25 mouse cellular contexts compared by ENCODE assay signal in genomic region chr2:59758139-59758918, GRCm38 (mm10).
DNase-seq lines count a peak whose midpoint lies in the region; ATAC-seq and TF ChIP-seq lines count a peak whose summit lies in the region.
"Had no signal": no experiment of that assay in that cellular context is flagged by ENCODE, and none has a peak within 500 bp of the region (broad histone marks: within the 10 kb centered on the region; RNA-seq: fewer than 3 reads in every experiment).

No protein-coding gene starts in this region.

- DNase-seq in kidney, postnatal 0 days (ENCODE audit: low spot score), result no peak
- no peak for DNase-seq in kidney, postnatal 14 days
- peak; percentile 39 for DNase-seq in embryonic facial prominence, embryonic 10.5 days (ENCODE audit: low spot score)
- DNase-seq in stomach, postnatal 0 days (ENCODE audit: low spot score), result no peak
- no peak for DNase-seq in layer of hippocampus, postnatal 10 days (ENCODE audit: low spot score in 2 of 2)
- DNase-seq in cerebellum, adult 9-10 months, result no peak
- DNase-seq: adrenal gland, postnatal 10 days; cerebellum, adult 18-20 months; cerebellum, postnatal 25 days; forebrain, postnatal 0 days; gastrocnemius, postnatal 25 days; heart, adult 2 months; kidney, adult 8-10 months; layer of hippocampus, postnatal 36 days; retina, postnatal 1 day; right cerebral cortex, postnatal 25 days; thymus, postnatal 25 days had no signal

- no peaks in the 10 kb centered on the region for H3K36me3 ChIP-seq in kidney, postnatal 0 days (ENCODE audit: insufficient read depth, low read length)
- peaks cover 24% of the 10 kb centered on the region for H3K36me3 ChIP-seq in embryonic facial prominence, embryonic 10.5 days (replicated peaks)
- peaks cover 10% of the 10 kb centered on the region for H3K36me3 ChIP-seq in embryonic facial prominence, embryonic 13.5 days
- H3K36me3 ChIP-seq in stomach, postnatal 0 days (ENCODE audit: control insufficient read depth, insufficient read depth, low read length), result no peaks in the 10 kb centered on the region
- H3K36me3 ChIP-seq: midbrain, embryonic 15.5 days; neural tube, embryonic 12.5 days had no signal

- H3K9ac ChIP-seq in kidney, postnatal 0 days (ENCODE audit: low read depth, low read length), result no peak overlapping the region
- H3K9ac ChIP-seq in embryonic facial prominence, embryonic 13.5 days, result no peak overlapping the region
- H3K9ac ChIP-seq in stomach, postnatal 0 days (ENCODE audit: low read length), result no peak overlapping the region
- H3K9ac ChIP-seq: forebrain, postnatal 0 days; heart, embryonic 13.5 days; hindbrain, embryonic 14.5 days; midbrain, embryonic 15.5 days; neural tube, embryonic 12.5 days had no signal

- no peak overlapping the region for H3K4me2 ChIP-seq in kidney, postnatal 0 days (ENCODE audit: low read length)
- H3K4me2 ChIP-seq in embryonic facial prominence, embryonic 13.5 days, result peak overlapping the region; percentile 18
- no peak overlapping the region for H3K4me2 ChIP-seq in stomach, postnatal 0 days (replicated peaks; ENCODE audit: low read depth)
- H3K4me2 ChIP-seq: heart, embryonic 13.5 days; hindbrain, embryonic 14.5 days; midbrain, embryonic 15.5 days; neural tube, embryonic 12.5 days had no signal

- WGBS in kidney, postnatal 0 days, result 70% methylated on average over 9 of the region's 9 CpGs
- WGBS in embryonic facial prominence, embryonic 10.5 days, result 56% methylated on average over 9 of the region's 9 CpGs
- WGBS in embryonic facial prominence, embryonic 13.5 days, result 19% methylated on average over 9 of the region's 9 CpGs
- WGBS in stomach, postnatal 0 days, result 64% methylated on average over 9 of the region's 9 CpGs

- peak overlapping the region; percentile 56 for H3K27ac ChIP-seq in kidney, postnatal 0 days
- peak overlapping the region; percentile 66 for H3K27ac ChIP-seq in embryonic facial prominence, embryonic 10.5 days (replicated peaks)
- H3K27ac ChIP-seq in embryonic facial prominence, embryonic 13.5 days, result peak overlapping the region; percentile 87
- H3K27ac ChIP-seq in stomach, postnatal 0 days (replicated peaks), result 0 out of 2 replicates have a peak overlapping the region, but pooled peaks have one; percentile 26
- H3K27ac ChIP-seq: heart, adult 2 months; hindbrain, embryonic 14.5 days; layer of hippocampus, adult 2 months; midbrain, embryonic 15.5 days; neural tube, embryonic 12.5 days had no signal

- no peak for ATAC-seq in kidney, postnatal 0 days (replicated peaks; ENCODE audit: low FRiP score, low read depth)
- ATAC-seq in embryonic facial prominence, embryonic 13.5 days (ENCODE audit: insufficient number of reproducible peaks, insufficient read depth, low FRiP score, low TSS enrichment, low read depth), result peak; percentile 23; the same call in 1 of the 2 replicates
- no peak for ATAC-seq in stomach, postnatal 0 days (ENCODE audit: low FRiP score, low TSS enrichment)
- ATAC-seq: forebrain, postnatal 0 days; inflammation-experienced regulatory T-cells, adult 6 months; midbrain, embryonic 15.5 days had no signal

- no peaks in the 10 kb centered on the region for H3K9me3 ChIP-seq in kidney, postnatal 0 days (replicated peaks; ENCODE audit: low read length)
- no peaks in the 10 kb centered on the region for H3K9me3 ChIP-seq in embryonic facial prominence, embryonic 10.5 days
- H3K9me3 ChIP-seq in embryonic facial prominence, embryonic 13.5 days, result no peaks in the 10 kb centered on the region
- no peaks in the 10 kb centered on the region for H3K9me3 ChIP-seq in stomach, postnatal 0 days (ENCODE audit: control insufficient read depth, low read length)
- H3K9me3 ChIP-seq: heart, embryonic 13.5 days; megakaryocyte, embryonic 14.5 days; midbrain, embryonic 15.5 days; neural tube, embryonic 12.5 days had no signal

- peaks cover 25% of the 10 kb centered on the region; the same call in 1 of the 2 replicates for H3K4me1 ChIP-seq in kidney, postnatal 0 days (replicated peaks; ENCODE audit: insufficient read depth, low read length)
- peaks cover 47% of the 10 kb centered on the region for H3K4me1 ChIP-seq in embryonic facial prominence, embryonic 10.5 days
- H3K4me1 ChIP-seq in embryonic facial prominence, embryonic 13.5 days, result peaks cover 44% of the 10 kb centered on the region
- no peaks in the 10 kb centered on the region for H3K4me1 ChIP-seq in stomach, postnatal 0 days (replicated peaks; ENCODE audit: control insufficient read depth, insufficient read depth)
- H3K4me1 ChIP-seq: neural tube, embryonic 12.5 days had no signal

- no peaks in the 10 kb centered on the region for H3K27me3 ChIP-seq in kidney, postnatal 0 days (ENCODE audit: insufficient read depth, low read length)
- H3K27me3 ChIP-seq in embryonic facial prominence, embryonic 10.5 days (replicated peaks; ENCODE audit: low read depth, poor library complexity, severe bottlenecking), result no peaks in the 10 kb centered on the region
- H3K27me3 ChIP-seq in embryonic facial prominence, embryonic 13.5 days, result no peaks in the 10 kb centered on the region
- no peaks in the 10 kb centered on the region for H3K27me3 ChIP-seq in stomach, postnatal 0 days (ENCODE audit: control insufficient read depth, insufficient read depth, low read length)
- H3K27me3 ChIP-seq: heart, embryonic 13.5 days; megakaryocyte, embryonic 14.5 days; midbrain, embryonic 15.5 days; neural tube, embryonic 12.5 days had no signal

- TF ChIP-seq EP300 in stomach, postnatal 0 days (optimal IDR thresholded peaks at IDR 0.05), result no peak

- no peak for TF ChIP-seq CTCF in kidney, postnatal 0 days (IDR thresholded peaks at IDR 0.05; ENCODE audit: low read depth)
- no peak for TF ChIP-seq CTCF in stomach, postnatal 0 days (IDR thresholded peaks at IDR 0.05; ENCODE audit: low read depth)

- H3K4me3 ChIP-seq in kidney, postnatal 0 days (replicated peaks; ENCODE audit: low read depth, low read length), result no peak overlapping the region
- no peak overlapping the region for H3K4me3 ChIP-seq in embryonic facial prominence, embryonic 10.5 days
- no peak overlapping the region for H3K4me3 ChIP-seq in embryonic facial prominence, embryonic 13.5 days
- H3K4me3 ChIP-seq in stomach, postnatal 0 days (ENCODE audit: low read depth, low read length), result no peak overlapping the region
- H3K4me3 ChIP-seq: heart, adult 2 months; heart, embryonic 13.5 days; layer of hippocampus, adult 2 months; megakaryocyte, embryonic 14.5 days; midbrain, embryonic 15.5 days; neural tube, embryonic 12.5 days had no signal

Comparison
In these comparisons a context has a peak if more than half of its experiments do, and no peak if none do; other contexts are left out.
1. H3K27ac ChIP-seq: peak in every context shown above with its lines; median percentile 87 in embryonic facial prominence, embryonic 13.5 days; 66 in embryonic facial prominence, embryonic 10.5 days; 56 in kidney, postnatal 0 days; 26 in stomach, postnatal 0 days.